Mouse (Mus musculus) spleen, embryonic (tissue): Measurements from ENCODE around the gene Gm10354.
"Not testable (repeated sequence)": the region's sequence is repeated elsewhere in the genome, so short reads cannot be mapped to it uniquely, and the experiment has no call there.

Experiments used
- CTCF ChIA-PET: fragments of 350-600 bp; sonication (Branson Sonifier 250); formaldehyde crosslinking; loops from one replicate; lab custom pipeline; 2022; lab: Charles Lee

Gene Gm10354

DNA sequence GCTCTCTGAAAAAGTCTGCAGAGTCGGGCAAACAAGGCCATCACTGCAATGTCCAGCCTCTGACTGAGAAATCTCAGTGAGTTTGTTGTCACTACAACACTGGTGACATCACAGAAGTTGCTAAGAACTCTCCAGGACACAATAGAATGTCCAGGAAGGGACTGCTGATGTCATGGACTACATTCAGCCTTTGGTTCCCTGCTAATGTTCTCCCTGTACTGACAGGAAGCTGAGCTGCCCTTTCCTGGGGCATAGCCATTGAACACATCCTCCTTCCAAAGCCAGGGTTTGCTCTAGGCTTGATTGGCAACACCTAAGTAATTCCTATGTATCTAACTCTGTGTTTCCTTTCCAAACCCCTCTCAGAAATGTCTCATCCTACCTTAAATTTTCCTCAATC is at the start of gene Gm10354:
Gene Gm10354 (minus strand): TSS at position 101 of the 400 bp plus-strand sequence.
- CTCF ChIA-PET: not testable (repeated sequence)

- CTCF ChIA-PET: not testable (repeated sequence)
These were observed 45.6 kb upstream of the Gm10354 start for GRCm38 (mm10) chr5:15024316-15024715.

DNA sequence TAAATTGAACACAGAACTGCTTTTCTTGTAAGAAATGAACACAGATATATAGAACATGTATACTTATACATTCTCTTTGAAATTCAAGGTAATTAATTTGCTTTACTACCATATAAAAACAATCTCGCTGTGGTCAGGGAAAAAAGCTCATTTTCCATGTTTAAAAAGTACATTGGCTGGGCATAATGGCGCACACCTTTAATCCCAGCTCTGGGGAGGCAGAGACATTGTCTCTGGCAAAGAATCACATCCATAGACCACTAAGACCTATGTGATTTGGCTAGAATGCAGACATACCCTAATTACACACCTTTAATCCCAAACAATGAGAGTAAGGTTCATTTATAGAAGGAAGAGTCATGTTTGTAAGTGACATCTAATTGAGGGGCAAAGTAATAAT is 41.3 kb upstream of the Gm10354 start:
- CTCF ChIA-PET: not testable (repeated sequence)

DNA sequence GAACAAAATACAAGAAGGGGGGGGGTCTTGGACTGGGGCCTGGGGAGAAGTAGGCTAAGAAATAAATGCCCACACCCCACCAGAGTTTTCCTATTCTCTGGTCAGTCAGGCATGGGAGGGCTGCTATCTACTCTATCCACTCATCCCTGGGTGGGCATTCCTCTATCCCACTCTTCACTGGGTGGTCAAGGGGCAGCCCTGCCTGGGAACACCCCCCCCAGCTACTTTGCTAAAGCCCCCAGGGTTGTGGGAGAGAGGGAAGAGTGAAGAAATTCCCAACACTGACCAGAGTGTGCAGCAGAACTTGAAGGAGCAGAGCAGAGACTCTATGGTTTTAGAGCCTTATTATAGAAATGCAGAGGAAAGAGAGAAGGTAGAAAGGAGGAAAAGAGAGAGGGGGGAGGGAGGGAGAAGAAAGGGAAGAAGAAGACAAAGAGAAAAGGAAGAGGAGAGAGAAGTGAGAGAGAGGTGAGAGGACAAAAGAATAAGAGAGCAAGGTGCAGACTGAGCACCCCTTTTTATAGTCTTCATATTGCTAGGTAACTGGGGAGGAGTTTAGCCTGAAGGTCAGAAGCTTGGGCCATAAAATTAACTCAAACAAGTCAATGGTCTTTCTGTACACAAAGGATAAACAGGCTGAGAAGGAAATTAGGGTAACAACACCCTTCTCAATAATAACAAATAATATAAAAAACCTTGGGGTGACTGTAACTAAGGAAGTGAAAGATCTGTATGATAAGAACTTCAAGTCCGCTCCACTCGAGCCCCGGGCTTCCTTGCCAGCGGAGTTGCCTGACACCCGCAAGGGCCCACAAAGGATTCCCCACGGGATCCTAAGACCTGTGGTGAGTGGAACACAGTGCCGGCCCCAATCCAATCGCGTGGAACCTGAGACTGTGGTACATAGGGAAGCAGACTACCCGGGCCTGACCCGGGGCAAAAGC is 32.2 kb upstream of the Gm10354 start:
- CTCF ChIA-PET: not testable (repeated sequence)

DNA sequence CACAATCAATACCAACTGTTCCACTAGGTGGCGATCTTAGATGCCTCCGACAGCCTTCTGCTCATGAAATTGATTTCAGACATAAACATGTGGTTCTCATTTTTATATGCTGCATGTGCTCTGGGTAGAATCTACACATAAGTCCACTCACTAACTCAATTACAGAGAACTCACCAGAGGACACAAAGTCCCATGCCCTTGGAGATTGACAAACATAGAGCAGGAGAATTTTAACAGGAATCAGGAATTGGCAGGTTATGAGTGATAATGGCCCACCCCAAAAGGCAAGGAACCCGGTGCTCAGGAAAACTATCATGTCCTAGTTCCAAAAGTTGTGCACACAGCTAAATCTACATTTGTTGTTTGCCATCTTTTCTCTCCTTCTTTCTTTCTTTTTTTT is 28.2 kb upstream of the Gm10354 start:
- CTCF ChIA-PET: not testable (repeated sequence)

- CTCF ChIA-PET: not testable (repeated sequence)
These were observed 27.6 kb upstream of the Gm10354 start for GRCm38 (mm10) chr5:15006288-15006687.

- CTCF ChIA-PET: not testable (repeated sequence)
These were observed 26.8 kb upstream of the Gm10354 start for GRCm38 (mm10) chr5:15005584-15005983.

DNA sequence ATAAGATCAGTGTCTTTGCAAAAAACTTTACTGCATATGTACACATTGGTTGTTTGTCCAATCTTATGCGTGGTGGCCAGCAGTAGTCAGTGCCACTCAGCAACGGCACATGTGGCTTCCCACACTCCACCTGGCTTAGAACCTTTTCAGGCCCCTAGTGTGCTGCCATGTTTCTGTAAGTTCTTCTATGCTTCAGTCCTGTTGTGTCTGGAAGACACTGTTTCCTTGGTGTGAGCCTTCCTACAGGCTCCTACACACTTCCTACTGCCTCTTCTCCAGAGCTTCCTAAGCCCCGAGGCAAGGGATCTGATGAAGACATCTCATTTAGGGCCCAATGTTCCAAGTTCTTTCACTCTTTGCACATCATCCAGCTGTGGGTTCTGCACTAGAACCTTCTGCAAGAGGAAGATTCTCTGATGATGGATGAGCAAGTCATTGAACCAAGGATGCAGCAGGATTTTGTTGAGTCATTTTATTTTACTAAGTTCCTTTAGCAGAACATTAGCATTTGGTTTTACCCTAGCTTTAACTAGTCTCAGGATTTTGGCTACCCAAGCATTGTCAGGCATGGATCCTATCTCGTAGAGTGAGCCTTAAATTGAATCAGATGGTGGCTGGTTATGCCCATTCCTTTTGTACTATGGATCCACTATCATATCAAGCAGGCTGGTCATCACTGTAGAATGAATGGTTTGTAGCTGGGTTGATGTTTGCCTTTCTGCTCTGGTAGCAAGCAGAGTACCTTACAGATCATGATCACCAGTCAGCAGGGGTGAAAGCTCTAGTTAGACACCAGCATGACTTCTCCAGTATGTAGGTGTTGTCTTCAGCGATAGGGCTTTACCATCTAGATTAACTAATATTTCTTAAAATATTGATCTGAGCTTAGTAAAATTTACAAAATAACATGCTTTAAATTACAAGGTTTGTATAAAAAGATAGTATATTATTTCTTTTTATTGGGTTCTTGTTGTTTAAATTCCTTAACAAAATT is 26.1 kb upstream of the Gm10354 start:
- CTCF ChIA-PET: not testable (repeated sequence)

DNA sequence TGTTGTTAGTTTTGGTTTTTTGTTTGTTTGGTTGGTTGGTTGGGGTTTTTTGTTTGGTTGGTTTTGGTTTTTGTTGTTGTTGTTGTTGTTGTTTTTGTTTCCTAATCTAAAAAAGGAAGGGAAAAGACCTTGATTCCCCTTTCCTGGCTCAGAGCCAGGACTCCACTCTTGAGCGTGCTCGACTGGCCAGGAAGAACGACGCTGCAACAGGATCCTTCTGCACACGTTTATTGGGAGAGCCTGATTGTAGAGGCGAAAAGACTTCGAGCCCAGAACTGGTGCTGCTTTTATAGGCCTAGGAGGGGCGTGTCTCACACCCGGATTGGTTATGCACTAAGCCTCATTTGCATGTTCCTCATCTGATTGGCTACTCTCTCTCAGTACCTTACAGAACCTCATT is 19.3 kb upstream of the Gm10354 start:
- CTCF ChIA-PET: not testable (repeated sequence)

DNA sequence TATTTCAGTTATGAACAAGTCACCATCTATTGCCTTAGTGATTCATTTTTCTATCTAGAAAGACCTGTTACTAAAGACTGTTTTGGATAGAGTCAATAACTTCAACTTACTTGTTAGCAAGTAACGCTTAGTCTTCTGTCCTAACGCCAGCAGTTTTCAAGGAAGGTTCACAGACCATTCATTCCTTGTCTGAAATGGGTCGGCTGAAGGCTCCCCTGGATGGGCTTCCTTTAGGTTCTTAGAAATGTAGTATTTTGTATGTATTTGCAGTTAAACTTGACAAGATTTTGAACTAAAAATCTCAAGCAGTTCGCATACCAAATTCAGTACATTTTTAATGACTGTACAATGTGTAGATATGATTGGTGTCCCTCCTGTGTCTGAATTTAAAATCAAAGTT is 18.8 kb upstream of the Gm10354 start:
- CTCF ChIA-PET: not testable (repeated sequence)

DNA sequence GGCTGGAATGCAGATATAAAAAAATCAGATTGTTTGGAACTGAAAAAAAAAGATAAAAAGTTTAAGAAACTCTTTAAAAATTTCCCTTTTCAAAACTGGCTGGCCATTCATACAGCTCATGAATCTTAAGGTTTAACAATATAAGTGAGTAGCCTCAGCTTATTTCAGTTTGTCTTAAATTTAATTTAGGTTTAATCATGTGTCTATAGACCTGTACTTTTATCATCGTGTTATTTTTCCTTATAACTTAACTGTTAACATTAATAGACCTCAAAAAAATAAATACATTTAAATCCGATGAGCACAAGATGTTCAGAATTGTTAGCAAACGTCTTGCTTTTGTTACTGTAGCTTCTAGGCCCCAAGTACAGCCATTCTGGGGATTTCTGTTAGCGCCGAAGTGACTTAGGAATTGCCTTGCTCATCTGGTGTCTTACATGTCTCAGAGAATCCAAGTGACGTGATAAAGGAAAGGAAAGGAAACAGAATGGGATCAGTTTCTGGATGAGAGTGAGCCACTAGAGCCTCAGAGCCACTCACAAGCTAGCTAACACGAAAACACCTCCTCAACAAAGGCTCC is 18.0 kb upstream of the Gm10354 start:
- CTCF ChIA-PET: not testable (repeated sequence)

GRCm38 (mm10) chr5:14994124-14994523 is 15.4 kb upstream of the Gm10354 start:
- CTCF ChIA-PET: not testable (repeated sequence)

GRCm38 (mm10) chr5:14990375-14991158 is 11.8 kb upstream of the Gm10354 start:
- CTCF ChIA-PET: not testable (repeated sequence)

DNA sequence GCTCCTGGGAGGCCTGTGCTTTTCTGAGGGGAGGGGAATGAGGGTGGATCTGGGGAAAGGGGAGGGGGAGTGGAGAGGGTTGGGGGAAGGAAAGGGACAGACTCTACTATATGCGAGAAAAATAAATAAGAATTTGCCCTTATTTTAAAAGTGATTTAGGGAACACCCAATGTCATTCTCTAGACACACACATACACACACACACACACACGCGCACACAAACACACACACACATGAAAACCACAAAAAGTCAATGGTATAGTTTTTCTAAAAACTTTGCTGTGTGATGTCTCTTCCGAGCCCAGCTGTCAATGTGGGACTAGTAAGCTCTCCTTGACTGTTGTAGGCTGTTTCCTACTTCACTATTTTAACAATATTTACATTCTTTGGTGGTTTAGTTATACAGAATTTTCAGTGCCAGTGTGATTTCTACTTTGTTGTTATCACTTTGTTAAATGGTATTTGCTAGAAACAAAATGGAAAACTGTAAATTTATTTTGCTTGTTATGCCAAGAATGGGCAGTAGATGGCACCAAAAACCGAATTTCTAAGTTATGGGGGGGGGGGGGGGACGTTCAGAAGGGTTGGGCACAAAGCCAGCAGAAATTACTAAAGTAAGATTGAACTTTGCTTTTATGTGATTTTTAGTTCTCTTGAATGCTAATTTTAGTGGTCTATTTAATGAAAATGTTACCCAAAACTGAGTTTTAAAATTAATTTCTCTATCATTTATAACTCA is 8.1 kb upstream of the Gm10354 start:
- CTCF ChIA-PET: not testable (repeated sequence)

- CTCF ChIA-PET: not testable (repeated sequence)
These were observed 1.4 kb downstream of the Gm10354 start for GRCm38 (mm10) chr5:14977368-14977767.

DNA sequence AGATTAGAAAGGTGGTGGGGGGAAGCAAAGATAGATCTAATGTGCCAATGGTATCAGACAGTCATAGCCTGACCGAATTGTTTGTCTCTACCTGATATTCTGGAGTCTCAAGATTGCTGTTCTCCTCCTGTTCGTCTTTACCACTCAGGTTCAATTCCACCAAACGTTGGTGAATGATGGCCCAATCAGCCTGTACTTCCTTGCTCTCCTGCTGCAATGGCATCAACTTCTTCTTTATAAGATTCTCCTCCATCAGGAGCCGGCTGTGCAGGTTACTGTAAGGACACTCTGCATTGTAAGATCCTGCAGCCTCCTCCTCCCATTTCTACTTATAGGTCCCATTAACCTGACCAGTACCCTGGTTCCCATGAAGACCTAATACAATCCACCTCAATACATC is 3.4 kb downstream of the Gm10354 start:
- CTCF ChIA-PET: not testable (repeated sequence)

DNA sequence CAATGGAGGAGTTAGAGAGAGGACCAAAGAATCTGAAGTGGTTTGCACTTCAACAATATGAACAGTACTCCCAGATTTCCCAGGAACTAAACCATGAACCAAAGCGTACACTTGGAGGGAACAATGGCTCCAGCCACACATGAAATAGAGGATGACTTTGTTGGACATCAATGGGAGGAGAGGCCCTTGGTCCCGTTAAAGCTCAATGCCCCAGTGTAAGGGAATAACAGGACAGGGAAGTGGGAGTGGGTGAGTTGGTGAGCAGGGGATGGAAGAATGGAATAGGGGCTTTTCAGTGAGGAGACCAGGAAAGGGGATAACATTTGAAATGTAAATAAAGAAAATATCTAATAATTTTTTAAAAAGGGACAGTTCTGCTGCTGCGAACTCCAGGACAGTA is 5.9 kb downstream of the Gm10354 start:
- CTCF ChIA-PET: not testable (repeated sequence)

GRCm38 (mm10) chr5:14963821-14964220 is 14.9 kb downstream of the Gm10354 start:
- CTCF ChIA-PET: not testable (repeated sequence)

- CTCF ChIA-PET: not testable (repeated sequence)
These were observed 17.2 kb downstream of the Gm10354 start for GRCm38 (mm10) chr5:14961502-14961901.
